Mouse (Mus musculus) thymus, postnatal 14 days (tissue): ENCODE results near the gene Khdc4.

Experiments used
- DNase-seq: peaks from one replicate; pipeline ENCODE4 v3.0.0; 2021

Khdc4 gene

GRCm38 (mm10) chr3:88684980-88685941 is at the start of gene Khdc4:
Gene Khdc4, plus strand, starts transcription at chr3:88685803.
- DNase-seq: peak; percentile 96

GRCm38 (mm10) chr3:88636555-88636986 is 49.0 kb upstream of the Khdc4 start:
- DNase-seq: no peak

- no peak for DNase-seq
Observed at GRCm38 (mm10) chr3:88637134-88637533, 48.5 kb upstream of the Khdc4 start.

- no peak for DNase-seq
Observed at GRCm38 (mm10) chr3:88639239-88639638, 46.4 kb upstream of the Khdc4 start.

- DNase-seq: peak; percentile 78
Observed at GRCm38 (mm10) chr3:88640676-88641075, 44.9 kb upstream of the Khdc4 start.

GRCm38 (mm10) chr3:88643078-88643477 is 42.5 kb upstream of the Khdc4 start:
- DNase-seq: no peak

- no peak for DNase-seq
Observed at GRCm38 (mm10) chr3:88645937-88646336, 39.7 kb upstream of the Khdc4 start.

- no peak for DNase-seq
Observed at GRCm38 (mm10) chr3:88646426-88646995, 39.1 kb upstream of the Khdc4 start.

GRCm38 (mm10) chr3:88647076-88647475 is 38.5 kb upstream of the Khdc4 start:
- DNase-seq: no peak

- DNase-seq: no peak
Observed at GRCm38 (mm10) chr3:88647779-88648413, 37.7 kb upstream of the Khdc4 start.

- no peak for DNase-seq
Observed at GRCm38 (mm10) chr3:88648452-88649168, 37.0 kb upstream of the Khdc4 start.

GRCm38 (mm10) chr3:88649186-88649585 is 36.4 kb upstream of the Khdc4 start:
- no peak for DNase-seq

- no peak for DNase-seq
Observed at GRCm38 (mm10) chr3:88649967-88650366, 35.6 kb upstream of the Khdc4 start.

- peak; percentile 5 for DNase-seq
Observed at GRCm38 (mm10) chr3:88650713-88651504, 34.7 kb upstream of the Khdc4 start.

GRCm38 (mm10) chr3:88651669-88652618 is 33.7 kb upstream of the Khdc4 start:
- DNase-seq: peak; percentile 3

- no peak for DNase-seq
Observed at GRCm38 (mm10) chr3:88652846-88653515, 32.6 kb upstream of the Khdc4 start, which contains the start of gene Rxfp4. Gene Rxfp4, minus strand, starts transcription at chr3:88653142.

- no peak for DNase-seq
Observed at GRCm38 (mm10) chr3:88653516-88654370, 31.9 kb upstream of the Khdc4 start.

GRCm38 (mm10) chr3:88654621-88655020 is 31.0 kb upstream of the Khdc4 start:
- no peak for DNase-seq

- DNase-seq: no peak
Observed at GRCm38 (mm10) chr3:88655619-88656018, 30.0 kb upstream of the Khdc4 start.
